Mouse (Mus musculus): ENCODE measurements at regions not wholly inside any gene's neighbourhood (a gene's known extent, or its start where the extent isn't known, plus 50 kb on each side); places are given as distances from the start of the nearest gene placed in this dataset.

- no peak for TF ChIP-seq CTCF (IDR thresholded peaks at IDR 0.05; ENCODE audit: extremely low read depth, insufficient read length, insufficient replicate concordance, low read depth, low read length)
- no peak for TF ChIP-seq POLR2A (IDR thresholded peaks at IDR 0.05; ENCODE audit: low read depth, low read length)
- no peaks in the 10 kb centered on the region; the same call in 1 of the 2 replicates for H3K4me1 ChIP-seq (ENCODE audit: control insufficient read depth, insufficient read depth, insufficient read length, low read length)
- no peak overlapping the region for H3K4me3 ChIP-seq (ENCODE audit: low read depth, low read length)
- H3K36me3 ChIP-seq (ENCODE audit: control insufficient read depth, insufficient read depth, low read length): no peaks in the 10 kb centered on the region
- H3K27me3 ChIP-seq (ENCODE audit: control insufficient read depth, insufficient read depth, low read length): no peaks in the 10 kb centered on the region
- no peak overlapping the region for H3K27ac ChIP-seq (ENCODE audit: insufficient read depth, low read depth, low read length)
Measured at GRCm38 (mm10) chr14:103458340-103458739, 54.8 kb upstream of the Scel start.

GRCm38 (mm10) chr14:103456106-103456505, 57.0 kb upstream of the Scel start:
- 63% methylated on average over 1 of the region's 1 CpGs for WGBS
- H3K36me3 ChIP-seq (ENCODE audit: control insufficient read depth, insufficient read depth, low read length): no peaks in the 10 kb centered on the region
- H3K27ac ChIP-seq (ENCODE audit: insufficient read depth, low read depth, low read length): no peak overlapping the region
- H3K4me1 ChIP-seq (ENCODE audit: control insufficient read depth, insufficient read depth, insufficient read length, low read length): no peaks in the 10 kb centered on the region; the same call in 1 of the 2 replicates
- no peaks in the 10 kb centered on the region for H3K27me3 ChIP-seq (ENCODE audit: control insufficient read depth, insufficient read depth, low read length)
- TF ChIP-seq POLR2A (IDR thresholded peaks at IDR 0.05; ENCODE audit: low read depth, low read length) (no peak), CTCF (IDR thresholded peaks at IDR 0.05; ENCODE audit: extremely low read depth, insufficient read length, insufficient replicate concordance, low read depth, low read length) (no peak)
- H3K4me3 ChIP-seq (ENCODE audit: low read depth, low read length): no peak overlapping the region

- Histone ChIP-seq H3K36me3 (ENCODE audit: control insufficient read depth, insufficient read depth, low read length) (no peaks in the 10 kb centered on the region), H3K27me3 (ENCODE audit: control insufficient read depth, insufficient read depth, low read length) (no peaks in the 10 kb centered on the region), H3K4me3 (ENCODE audit: low read depth, low read length) (no peak overlapping the region), H3K4me1 (ENCODE audit: control insufficient read depth, insufficient read depth, insufficient read length, low read length) (no peaks in the 10 kb centered on the region), H3K27ac (ENCODE audit: insufficient read depth, low read depth, low read length) (no peak overlapping the region)
- 86% methylated on average over 6 of the region's 6 CpGs for WGBS
- TF ChIP-seq POLR2A (IDR thresholded peaks at IDR 0.05; ENCODE audit: low read depth, low read length): no peak
- no peak for TF ChIP-seq CTCF (IDR thresholded peaks at IDR 0.05; ENCODE audit: extremely low read depth, insufficient read length, insufficient replicate concordance, low read depth, low read length)
Measured at GRCm38 (mm10) chr14:103450756-103451155, 62.4 kb upstream of the Scel start.

- H3K4me3 ChIP-seq (ENCODE audit: low read depth, low read length): no peak overlapping the region
- no peaks in the 10 kb centered on the region for H3K27me3 ChIP-seq (ENCODE audit: control insufficient read depth, insufficient read depth, low read length)
- no peak for TF ChIP-seq CTCF (IDR thresholded peaks at IDR 0.05; ENCODE audit: extremely low read depth, insufficient read length, insufficient replicate concordance, low read depth, low read length)
- no peak overlapping the region for H3K27ac ChIP-seq (ENCODE audit: insufficient read depth, low read depth, low read length)
- WGBS: 77% methylated on average over 5 of the region's 5 CpGs
- no peaks in the 10 kb centered on the region for H3K4me1 ChIP-seq (ENCODE audit: control insufficient read depth, insufficient read depth, insufficient read length, low read length)
- no peaks in the 10 kb centered on the region for H3K36me3 ChIP-seq (ENCODE audit: control insufficient read depth, insufficient read depth, low read length)
Measured at GRCm38 (mm10) chr14:103449447-103449846, 63.7 kb upstream of the Scel start.

- 71% methylated on average over 7 of the region's 7 CpGs for WGBS
Measured at GRCm38 (mm10) chr14:103449033-103449432, 64.1 kb upstream of the Scel start.

GRCm38 (mm10) chr14:103446671-103447070, 66.5 kb upstream of the Scel start:
- no peaks in the 10 kb centered on the region for H3K27me3 ChIP-seq (ENCODE audit: control insufficient read depth, insufficient read depth, low read length)
- no peaks in the 10 kb centered on the region for H3K4me1 ChIP-seq (ENCODE audit: control insufficient read depth, insufficient read depth, insufficient read length, low read length)
- H3K27ac ChIP-seq (ENCODE audit: insufficient read depth, low read depth, low read length): no peak overlapping the region
- no peaks in the 10 kb centered on the region for H3K36me3 ChIP-seq (ENCODE audit: control insufficient read depth, insufficient read depth, low read length)
- WGBS: 51% methylated on average over 2 of the region's 2 CpGs
- no peak for TF ChIP-seq CTCF (IDR thresholded peaks at IDR 0.05; ENCODE audit: extremely low read depth, insufficient read length, insufficient replicate concordance, low read depth, low read length)
- no peak for TF ChIP-seq POLR2A (IDR thresholded peaks at IDR 0.05; ENCODE audit: low read depth, low read length)
- no peak overlapping the region for H3K4me3 ChIP-seq (ENCODE audit: low read depth, low read length)

More at GRCm38 (mm10) chr14:103449033-103449432, 64.1 kb upstream of the Scel start:
- TF ChIP-seq POLR2A (IDR thresholded peaks at IDR 0.05; ENCODE audit: low read depth, low read length) (no peak), CTCF (IDR thresholded peaks at IDR 0.05; ENCODE audit: extremely low read depth, insufficient read length, insufficient replicate concordance, low read depth, low read length) (no peak)
- Histone ChIP-seq H3K4me3 (ENCODE audit: low read depth, low read length) (no peak overlapping the region), H3K36me3 (ENCODE audit: control insufficient read depth, insufficient read depth, low read length) (no peaks in the 10 kb centered on the region), H3K4me1 (ENCODE audit: control insufficient read depth, insufficient read depth, insufficient read length, low read length) (no peaks in the 10 kb centered on the region), H3K27me3 (ENCODE audit: control insufficient read depth, insufficient read depth, low read length) (no peaks in the 10 kb centered on the region), H3K27ac (ENCODE audit: insufficient read depth, low read depth, low read length) (no peak overlapping the region)

GRCm38 (mm10) chr14:103441454-103442065, 71.6 kb upstream of the Scel start:
- 78% methylated on average over 15 of the region's 15 CpGs for WGBS
- H3K4me3 ChIP-seq (ENCODE audit: low read depth, low read length): no peak overlapping the region
- TF ChIP-seq POLR2A (IDR thresholded peaks at IDR 0.05; ENCODE audit: low read depth, low read length) (no peak), CTCF (IDR thresholded peaks at IDR 0.05; ENCODE audit: extremely low read depth, insufficient read length, insufficient replicate concordance, low read depth, low read length) (no peak)
- no peaks in the 10 kb centered on the region for H3K27me3 ChIP-seq (ENCODE audit: control insufficient read depth, insufficient read depth, low read length)
- H3K4me1 ChIP-seq (ENCODE audit: control insufficient read depth, insufficient read depth, insufficient read length, low read length): no peaks in the 10 kb centered on the region
- no peak overlapping the region for H3K27ac ChIP-seq (ENCODE audit: insufficient read depth, low read depth, low read length)
- no peaks in the 10 kb centered on the region for H3K36me3 ChIP-seq (ENCODE audit: control insufficient read depth, insufficient read depth, low read length)

Measured in small intestine, adult 2 months (tissue).